Mouse (Mus musculus) lung, embryonic 15.5 days (tissue): Measurements from ENCODE around the gene Ece1. TPM values are rescaled to one million over a fixed set of nuclear protein-coding genes. Genes with fewer than 3 reads are reported as not detected.

Experiments
- ATAC-seq: fragments of 200-750 bp; cut with Nextera tagmentation; 2 replicates; pipeline ENCODE4 v1.8.0; 2017; ENCODE audit warnings: moderate number of reproducible peaks, borderline replicate concordance; ENCODE audit not compliant: low FRiP score, low TSS enrichment; ENCODE audit errors: extremely low read depth
- H3K27ac ChIP-seq: fragments of 300-500 bp; sonication (generic); 2 replicates; pipeline ENCODE4 v1.5.1; 2015; ENCODE audit warnings: moderate library complexity, mild to moderate bottlenecking, inconsistent platforms
- H3K27me3 ChIP-seq: fragments of 300-500 bp; sonication (generic); 2 replicates; pipeline ENCODE4 v1.6.1; 2015; ENCODE audit warnings: inconsistent platforms
- H3K36me3 ChIP-seq: fragments of 300-500 bp; sonication (generic); 2 replicates; pipeline ENCODE4 v1.6.1; 2015; ENCODE audit warnings: inconsistent platforms
- H3K4me1 ChIP-seq: fragments of 300-500 bp; sonication (generic); 2 replicates; pipeline ENCODE4 v1.6.1; 2015; ENCODE audit warnings: inconsistent platforms
- H3K4me2 ChIP-seq: fragments of 300-500 bp; sonication (generic); 2 replicates; pipeline ENCODE4 v1.6.1; 2015; ENCODE audit warnings: inconsistent platforms, mild to moderate bottlenecking, moderate library complexity
- H3K4me3 ChIP-seq: fragments of 300-500 bp; sonication (generic); 2 replicates; pipeline ENCODE4 v1.5.1; 2015; ENCODE audit warnings: mild to moderate bottlenecking, inconsistent platforms
- H3K9ac ChIP-seq: fragments of 300-500 bp; sonication (generic); 2 replicates; pipeline ENCODE4 v1.6.1; 2015; ENCODE audit warnings: inconsistent platforms
- H3K9me3 ChIP-seq: fragments of 300-500 bp; sonication (generic); 2 replicates; pipeline ENCODE4 v1.6.1; 2016; ENCODE audit warnings: inconsistent platforms
- whole genome bisulfite sequencing: fragments of 180-500 bp; shearing (Covaris S2); methylation state at CpG from one replicate; pipeline ENCODE4 v1.1.7; 2015; 5-methylcytosine and 5-hydroxymethylcytosine counted together
- polyA plus RNA-seq: library from polyadenylated mRNA; unstranded; fragments of >200 nt; fragmentation: Nextera tagmentation; extraction: Ambion mirVana; gene quantifications from 2 replicates; pipeline ENCODE4 v1.2.1, GENCODE M21; 2015

The Ece1 gene
- polyA plus RNA-seq, 1 experiment from 2014 or later, result 48.4 TPM

DNA sequence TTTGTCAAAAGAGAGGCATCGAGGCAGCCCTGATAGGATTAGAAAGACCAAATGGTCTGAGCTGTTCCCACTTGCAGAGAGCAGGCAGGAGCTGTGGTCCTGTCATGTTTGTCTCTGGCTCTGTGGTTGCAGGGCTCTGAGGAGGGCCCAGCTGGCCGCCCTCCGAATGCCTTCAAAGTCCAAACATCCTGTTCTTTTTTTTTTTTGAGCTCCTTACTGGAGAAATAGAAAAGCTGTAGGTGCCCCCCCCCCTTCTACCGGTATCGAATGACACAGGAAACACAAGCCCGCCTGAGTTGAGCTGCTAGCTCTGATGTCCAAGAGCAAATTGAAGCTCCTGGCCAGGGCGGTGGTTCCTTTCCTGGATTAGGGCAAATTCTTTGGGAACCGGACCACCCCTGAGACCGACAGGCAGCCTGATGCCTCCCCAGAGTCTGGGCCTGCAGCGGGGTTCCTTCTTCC, 58.5 kb downstream of the Ece1 start:
- 2% methylated on average over 10 of the region's 10 CpGs for WGBS
- peak; percentile 35; the same call in 1 of the 2 replicates for ATAC-seq
- Histone ChIP-seq H3K4me3 (peak overlapping the region; percentile 29), H3K27ac (peak overlapping the region; percentile 93), H3K27me3 (peaks cover 33% of the 10 kb centered on the region; the same call in 1 of the 2 replicates), H3K9ac (peak overlapping the region; percentile 24; the same call in 1 of the 2 replicates), H3K4me2 (peak overlapping the region; percentile 52), H3K9me3 (no peaks in the 10 kb centered on the region), H3K36me3 (no peaks in the 10 kb centered on the region), H3K4me1 (peaks cover 51% of the 10 kb centered on the region)

DNA sequence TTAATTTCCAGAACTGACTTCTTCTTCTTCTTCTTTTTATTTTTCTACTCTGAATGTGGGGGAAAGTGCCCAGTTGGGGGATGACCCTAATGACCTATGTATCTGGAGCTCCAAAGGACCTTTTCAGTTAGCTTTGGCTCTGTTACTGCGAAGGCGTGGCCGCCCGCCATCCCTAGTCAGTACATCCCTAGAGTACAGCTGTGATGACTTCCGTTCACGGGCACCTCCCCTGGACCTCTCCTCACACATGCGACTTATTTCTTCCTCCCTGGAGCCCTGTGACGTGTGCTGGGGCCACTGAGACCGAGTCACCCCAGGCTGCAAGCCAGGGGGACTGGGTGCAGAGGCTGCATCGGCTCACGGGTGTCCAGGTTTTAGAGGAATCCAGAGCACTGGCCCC, 59.5 kb downstream of the Ece1 start:
- H3K4me3 ChIP-seq, result peak overlapping the region; percentile 29
- peaks cover 51% of the 10 kb centered on the region for H3K4me1 ChIP-seq
- 62% methylated on average over 11 of the region's 11 CpGs for WGBS

DNA sequence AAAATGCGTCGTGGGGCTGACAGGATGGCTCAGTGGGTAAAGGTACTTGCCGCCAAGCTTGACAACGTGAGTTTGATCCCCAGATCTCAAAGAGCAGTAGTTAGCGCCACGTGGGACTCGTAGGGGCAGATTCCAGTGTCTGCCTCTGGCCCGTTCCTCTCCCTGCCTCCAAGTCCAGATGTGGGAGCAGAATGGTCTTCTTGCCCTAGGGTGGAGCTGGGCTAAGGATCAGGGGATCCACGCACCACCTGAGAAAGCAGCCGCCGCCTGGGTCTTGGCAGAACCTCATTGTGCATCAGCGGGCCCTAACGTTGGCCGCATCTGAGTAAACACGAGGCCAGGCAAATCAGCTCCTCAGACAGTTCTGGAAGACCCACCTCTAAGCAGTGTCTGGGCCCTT, 61.0 kb downstream of the Ece1 start:
- Histone ChIP-seq H3K4me1 (peaks cover 49% of the 10 kb centered on the region), H3K36me3 (no peaks in the 10 kb centered on the region; the same call in 1 of the 2 replicates), H3K4me2 (no peak overlapping the region), H3K9me3 (no peaks in the 10 kb centered on the region), H3K27me3 (peaks cover 32% of the 10 kb centered on the region; the same call in 1 of the 2 replicates), H3K4me3 (no peak overlapping the region), H3K27ac (no peak overlapping the region), H3K9ac (no peak overlapping the region)
- ATAC-seq, result no peak
- 86% methylated on average over 15 of the region's 15 CpGs for WGBS

More for the DNA sequence above, 59.5 kb downstream of the Ece1 start:
- Histone ChIP-seq H3K36me3 (no peaks in the 10 kb centered on the region; the same call in 1 of the 2 replicates), H3K27ac (peak overlapping the region; percentile 93), H3K9me3 (no peaks in the 10 kb centered on the region), H3K4me2 (peak overlapping the region; percentile 52), H3K27me3 (peaks cover 38% of the 10 kb centered on the region; the same call in 1 of the 2 replicates), H3K9ac (no peak overlapping the region)
- ATAC-seq, result no peak

- Histone ChIP-seq H3K4me2 (no peak overlapping the region), H3K9ac (no peak overlapping the region), H3K27me3 (peaks cover 32% of the 10 kb centered on the region; the same call in 1 of the 2 replicates), H3K36me3 (no peaks in the 10 kb centered on the region; the same call in 1 of the 2 replicates), H3K4me3 (no peak overlapping the region), H3K4me1 (peaks cover 47% of the 10 kb centered on the region), H3K27ac (no peak overlapping the region; the same call in 1 of the 2 replicates), H3K9me3 (no peaks in the 10 kb centered on the region)
- 68% methylated on average over 4 of the region's 4 CpGs for WGBS
- no peak for ATAC-seq
Observed at GRCm38 (mm10) chr4:137925176-137925575, 63.1 kb downstream of the Ece1 start.

GRCm38 (mm10) chr4:137926161-137926560, 64.1 kb downstream of the Ece1 start:
- Histone ChIP-seq H3K4me2 (no peak overlapping the region), H3K9me3 (no peaks in the 10 kb centered on the region), H3K9ac (no peak overlapping the region), H3K4me1 (peaks cover 47% of the 10 kb centered on the region), H3K36me3 (no peaks in the 10 kb centered on the region; the same call in 1 of the 2 replicates), H3K27ac (no peak overlapping the region), H3K4me3 (no peak overlapping the region), H3K27me3 (peaks cover 32% of the 10 kb centered on the region; the same call in 1 of the 2 replicates)
- no peak for ATAC-seq
- 83% methylated on average over 14 of the region's 14 CpGs for WGBS

DNA sequence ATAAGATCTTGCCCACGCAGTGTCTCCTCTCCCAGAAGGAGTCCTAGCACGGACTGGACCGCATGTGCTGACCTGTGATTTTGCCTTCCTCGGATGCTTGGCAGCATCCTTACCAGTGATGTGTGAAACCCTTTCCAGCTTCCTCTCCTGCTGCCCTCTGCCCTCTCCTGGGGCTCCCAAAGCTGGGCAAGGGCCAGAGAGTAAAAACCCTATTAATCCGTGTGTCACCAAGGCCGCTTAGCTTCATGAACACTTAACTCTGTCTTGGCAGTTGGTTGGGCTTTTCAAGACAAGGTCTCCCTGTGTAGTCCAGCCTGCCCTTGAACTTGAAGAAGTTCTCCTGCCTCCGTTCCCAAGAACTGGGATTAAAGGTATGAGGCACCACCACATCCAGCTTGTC, 65.1 kb downstream of the Ece1 start:
- H3K9ac ChIP-seq, result no peak overlapping the region
- no peak overlapping the region for H3K4me2 ChIP-seq
- no peaks in the 10 kb centered on the region for H3K9me3 ChIP-seq
- 47% methylated on average over 7 of the region's 7 CpGs for WGBS
- ATAC-seq, result no peak
- H3K4me3 ChIP-seq, result no peak overlapping the region
- H3K27me3 ChIP-seq, result peaks cover 27% of the 10 kb centered on the region; the same call in 1 of the 2 replicates
- H3K36me3 ChIP-seq, result no peaks in the 10 kb centered on the region; the same call in 1 of the 2 replicates
- peaks cover 49% of the 10 kb centered on the region for H3K4me1 ChIP-seq
- no peak overlapping the region for H3K27ac ChIP-seq

DNA sequence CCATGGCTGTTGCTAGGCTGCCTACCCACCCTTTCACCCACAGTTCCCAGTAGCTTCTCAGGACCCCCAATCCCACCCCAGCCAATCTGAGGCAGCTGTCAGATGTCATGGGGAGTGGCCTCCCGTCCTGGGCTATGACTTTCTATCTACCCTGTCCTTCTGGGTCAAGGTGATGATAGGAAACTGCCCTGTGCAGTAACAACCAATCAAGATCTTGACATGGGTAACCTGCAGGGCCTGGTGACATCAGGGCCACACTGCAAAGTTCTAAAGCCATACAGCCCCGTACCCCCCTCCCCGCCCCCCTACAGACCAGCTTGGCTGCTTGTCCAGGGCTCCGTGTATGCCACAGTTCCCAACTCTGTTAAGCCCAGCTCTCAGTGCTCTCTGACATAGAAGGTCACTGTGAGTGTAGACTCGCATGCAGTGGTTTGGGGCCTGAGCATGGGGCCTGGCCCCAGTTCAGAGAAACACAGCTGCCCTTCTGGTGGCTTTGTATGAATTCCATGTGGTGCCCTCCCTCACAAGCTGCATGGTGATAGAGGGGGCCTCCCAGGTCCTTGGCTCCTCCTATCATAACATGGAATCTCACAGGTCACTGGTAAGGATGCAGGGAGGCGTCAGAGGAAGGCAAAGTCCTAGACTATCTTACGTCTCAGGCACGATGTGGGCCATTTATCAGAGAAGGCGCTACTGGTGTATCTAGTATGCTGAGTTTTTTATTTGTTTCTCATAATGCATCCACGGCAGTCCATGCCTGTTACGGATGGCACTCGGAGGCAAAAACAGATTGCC, 65.9 kb downstream of the Ece1 start:
- no peak for ATAC-seq
- Histone ChIP-seq H3K27ac (0 out of 2 replicates have a peak overlapping the region, but pooled peaks have one; percentile 91), H3K4me1 (peaks cover 56% of the 10 kb centered on the region), H3K9me3 (no peaks in the 10 kb centered on the region), H3K9ac (no peak overlapping the region), H3K4me2 (no peak overlapping the region), H3K36me3 (no peaks in the 10 kb centered on the region; the same call in 1 of the 2 replicates), H3K4me3 (no peak overlapping the region), H3K27me3 (peaks cover 31% of the 10 kb centered on the region; the same call in 1 of the 2 replicates)
- WGBS, result 82% methylated on average over 12 of the region's 12 CpGs

GRCm38 (mm10) chr4:137928813-137929212, 66.8 kb downstream of the Ece1 start:
- Histone ChIP-seq H3K4me1 (peaks cover 60% of the 10 kb centered on the region), H3K4me3 (no peak overlapping the region), H3K27ac (peak overlapping the region; percentile 91; the same call in 1 of the 2 replicates), H3K27me3 (peaks cover 29% of the 10 kb centered on the region; the same call in 1 of the 2 replicates), H3K36me3 (no peaks in the 10 kb centered on the region; the same call in 1 of the 2 replicates), H3K4me2 (no peak overlapping the region), H3K9me3 (no peaks in the 10 kb centered on the region), H3K9ac (no peak overlapping the region)
- 77% methylated on average over 1 of the region's 1 CpGs for WGBS
- ATAC-seq, result no peak

DNA sequence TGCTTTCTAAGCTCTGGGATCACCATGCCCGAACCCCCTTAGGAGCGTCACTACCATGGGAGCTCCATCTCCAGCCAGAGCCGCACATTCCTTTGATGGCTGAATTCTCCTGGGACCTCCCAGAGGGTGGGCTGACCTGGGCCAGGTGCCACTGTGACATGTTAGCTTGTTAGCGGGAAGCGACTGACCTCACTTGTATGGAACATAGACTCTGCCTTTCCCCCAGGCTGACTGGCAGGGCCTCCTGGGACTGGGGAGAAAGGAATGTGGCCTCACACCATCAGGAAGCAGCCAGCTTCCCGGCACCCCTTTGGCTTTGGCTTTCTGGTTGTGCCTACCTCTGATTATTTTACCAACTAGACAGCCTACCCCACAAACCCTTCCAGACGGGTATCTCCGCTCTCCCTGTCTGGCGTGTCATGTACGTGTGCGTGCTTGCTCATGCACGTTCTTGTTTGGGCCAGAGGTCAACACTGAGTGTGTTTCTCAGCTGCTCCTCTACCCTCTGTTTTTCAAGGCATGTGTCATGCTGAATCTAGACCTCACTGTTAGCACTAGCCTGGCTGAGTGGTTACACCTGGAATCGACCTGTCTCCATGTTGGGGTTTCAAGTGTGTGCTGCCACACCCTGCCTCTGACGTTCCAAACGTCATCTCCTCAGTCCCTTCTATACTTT, 67.4 kb downstream of the Ece1 start:
- no peak for ATAC-seq
- Histone ChIP-seq H3K27me3 (peaks cover 28% of the 10 kb centered on the region; the same call in 1 of the 2 replicates), H3K36me3 (peaks cover 3% of the 10 kb centered on the region; the same call in 1 of the 2 replicates), H3K27ac (peak overlapping the region; percentile 91), H3K4me2 (no peak overlapping the region), H3K9me3 (no peaks in the 10 kb centered on the region), H3K9ac (no peak overlapping the region), H3K4me3 (no peak overlapping the region), H3K4me1 (peaks cover 60% of the 10 kb centered on the region)
- WGBS, result 43% methylated on average over 15 of the region's 15 CpGs

- 6% methylated on average over 9 of the region's 9 CpGs for WGBS
- ATAC-seq, result no peak; the same call in 1 of the 2 replicates
- Histone ChIP-seq H3K9ac (no peak overlapping the region), H3K9me3 (no peaks in the 10 kb centered on the region), H3K4me1 (peaks cover 60% of the 10 kb centered on the region), H3K4me2 (peak overlapping the region; percentile 40), H3K27ac (peak overlapping the region; percentile 91), H3K36me3 (peaks cover 3% of the 10 kb centered on the region; the same call in 1 of the 2 replicates), H3K4me3 (no peak overlapping the region), H3K27me3 (peaks cover 35% of the 10 kb centered on the region; the same call in 1 of the 2 replicates)
Observed at GRCm38 (mm10) chr4:137930500-137931008, 68.5 kb downstream of the Ece1 start.

DNA sequence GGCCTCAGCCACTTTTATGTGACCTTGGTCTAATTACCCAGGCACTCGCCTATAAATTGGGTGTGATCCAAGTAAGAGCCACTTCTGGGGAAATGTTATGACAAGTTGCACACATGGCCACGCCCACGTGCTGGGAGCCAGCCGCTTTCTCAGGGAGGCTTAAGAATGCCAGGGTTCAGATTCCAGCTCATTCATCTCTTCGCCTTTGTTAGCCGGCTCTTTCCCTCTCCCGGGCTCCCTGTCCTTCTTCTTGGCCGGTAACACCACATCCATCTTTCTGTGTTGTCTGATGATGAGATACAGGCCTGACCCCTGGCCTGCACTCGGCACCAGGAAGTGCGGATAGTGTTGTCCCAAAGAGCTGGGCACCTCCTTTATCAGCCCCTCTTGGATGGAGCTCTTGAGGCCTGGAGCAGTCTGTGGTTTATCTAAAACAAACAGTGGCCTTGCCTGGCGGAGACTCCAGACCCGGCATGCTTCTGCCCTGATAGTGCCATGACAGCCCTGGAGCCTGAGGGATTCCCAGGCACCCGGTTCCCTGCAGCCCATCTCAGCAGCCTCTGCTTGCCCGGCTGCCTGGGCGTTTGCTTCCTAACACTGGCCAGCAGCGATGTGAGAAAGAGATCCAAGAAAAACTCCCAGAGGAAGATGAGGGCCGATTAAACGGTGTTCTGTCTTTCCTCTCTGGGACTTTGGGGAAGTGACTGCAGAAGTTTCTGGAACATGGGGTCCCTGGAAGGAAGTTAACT, 69.1 kb downstream of the Ece1 start:
- peak; percentile 90 for ATAC-seq
- peaks cover 3% of the 10 kb centered on the region; the same call in 1 of the 2 replicates for H3K36me3 ChIP-seq
- H3K9me3 ChIP-seq, result no peaks in the 10 kb centered on the region
- H3K27ac ChIP-seq, result peak overlapping the region; percentile 91
- H3K9ac ChIP-seq, result 0 out of 2 replicates have a peak overlapping the region, but pooled peaks have one; percentile 2
- WGBS, result 4% methylated on average over 18 of the region's 18 CpGs
- peaks cover 36% of the 10 kb centered on the region for H3K27me3 ChIP-seq
- H3K4me1 ChIP-seq, result peaks cover 60% of the 10 kb centered on the region
- H3K4me3 ChIP-seq, result no peak overlapping the region
- H3K4me2 ChIP-seq, result peak overlapping the region; percentile 40
